Mouse (Mus musculus) kidney, embryonic 15.5 days (tissue): ENCODE results near the gene Nckap5. TPM values are rescaled to one million over a fixed set of nuclear protein-coding genes. Genes with fewer than 3 reads are reported as not detected.
"Not testable (repeated sequence)": the region's sequence is repeated elsewhere in the genome, so short reads cannot be mapped to it uniquely, and the experiment has no call there.

Experiments
- ATAC-seq: fragments of 200-750 bp; cut with Nextera tagmentation; replicated peaks from 2 replicates; pipeline ENCODE4 v1.8.0; 2017; ENCODE audit warnings: moderate TSS enrichment; ENCODE audit not compliant: low FRiP score
- H3K27ac ChIP-seq: fragments of 300-500 bp; sonication (generic); 2 replicates; pipeline ENCODE4 v1.5.1; 2015; ENCODE audit warnings: mild to moderate bottlenecking, inconsistent platforms
- H3K27me3 ChIP-seq: fragments of 300-500 bp; sonication (generic); 2 replicates; pipeline ENCODE4 v1.6.1; 2015; ENCODE audit warnings: inconsistent platforms
- H3K36me3 ChIP-seq: fragments of 300-500 bp; sonication (generic); 2 replicates; pipeline ENCODE4 v1.6.1; 2015; ENCODE audit warnings: inconsistent platforms
- H3K4me1 ChIP-seq: fragments of 300-500 bp; sonication (generic); 2 replicates; pipeline ENCODE4 v1.6.1; 2015; ENCODE audit warnings: inconsistent platforms
- H3K4me2 ChIP-seq: fragments of 300-500 bp; sonication (generic); 2 replicates; pipeline ENCODE4 v1.6.1; 2015; ENCODE audit warnings: moderate library complexity, mild to moderate bottlenecking, inconsistent platforms
- H3K4me3 ChIP-seq: fragments of 300-500 bp; sonication (generic); replicated peaks from 2 replicates; pipeline ENCODE4 v1.5.1; 2015; ENCODE audit warnings: mild to moderate bottlenecking, inconsistent platforms
- H3K9ac ChIP-seq: fragments of 300-500 bp; sonication (generic); 2 replicates; pipeline ENCODE4 v1.6.1; 2015; ENCODE audit warnings: mild to moderate bottlenecking, inconsistent platforms
- H3K9me3 ChIP-seq: fragments of 300-500 bp; sonication (generic); replicated peaks from 2 replicates; pipeline ENCODE4 v1.6.1; 2016; ENCODE audit warnings: inconsistent platforms
- WGBS: fragments of 180-500 bp; shearing (Covaris S2); methylation state at CpG from one replicate; pipeline ENCODE4 v1.1.7; 2015; ENCODE audit warnings: mixed read lengths; 5-methylcytosine and 5-hydroxymethylcytosine counted together
- polyA plus RNA-seq: library from polyadenylated mRNA; unstranded; fragments of >200 nt; fragmentation: Nextera tagmentation; extraction: Ambion mirVana; gene quantifications from 2 replicates; pipeline ENCODE4 v1.2.1, GENCODE M21; 2015

Nckap5 gene
- polyA plus RNA-seq, 1 experiment from 2014 or later = 4.4 TPM

- not testable (repeated sequence) for H3K36me3 ChIP-seq, H3K27ac ChIP-seq, H3K27me3 ChIP-seq, H3K4me3 ChIP-seq, H3K4me1 ChIP-seq, H3K4me2 ChIP-seq, H3K9me3 ChIP-seq, H3K9ac ChIP-seq
- 52% methylated on average over 2 of the region's 2 CpGs for WGBS
- peak; percentile 76 for ATAC-seq
These were observed 738.6 kb downstream of the Nckap5 start for GRCm38 (mm10) chr1:126091979-126092378.

- Histone ChIP-seq H3K9ac (no peak overlapping the region), H3K27ac (no peak overlapping the region), H3K27me3 (no peaks in the 10 kb centered on the region), H3K4me1 (no peaks in the 10 kb centered on the region), H3K36me3 (no peaks in the 10 kb centered on the region), H3K4me3 (no peak overlapping the region), H3K4me2 (no peak overlapping the region), H3K9me3 (no peaks in the 10 kb centered on the region)
- WGBS = 84% methylated on average over 7 of the region's 7 CpGs
- no peak for ATAC-seq
These were observed 743.4 kb downstream of the Nckap5 start for GRCm38 (mm10) chr1:126087181-126087580.

GRCm38 (mm10) chr1:126076312-126076711 is 754.3 kb downstream of the Nckap5 start:
- ATAC-seq = no peak
- Histone ChIP-seq H3K4me3 (no peak overlapping the region), H3K36me3 (no peaks in the 10 kb centered on the region), H3K4me1 (no peaks in the 10 kb centered on the region), H3K27ac (no peak overlapping the region), H3K9me3 (no peaks in the 10 kb centered on the region), H3K27me3 (no peaks in the 10 kb centered on the region), H3K4me2 (no peak overlapping the region), H3K9ac (no peak overlapping the region)
- WGBS = 34% methylated on average over 4 of the region's 4 CpGs

- H3K27ac ChIP-seq = no peak overlapping the region
- H3K9ac ChIP-seq = no peak overlapping the region
- no peaks in the 10 kb centered on the region for H3K9me3 ChIP-seq
- H3K4me1 ChIP-seq = no peaks in the 10 kb centered on the region
- H3K4me3 ChIP-seq = no peak overlapping the region
- no peaks in the 10 kb centered on the region for H3K27me3 ChIP-seq
- ATAC-seq = no peak
- 67% methylated on average over 2 of the region's 2 CpGs for WGBS
- H3K4me2 ChIP-seq = no peak overlapping the region
- H3K36me3 ChIP-seq = no peaks in the 10 kb centered on the region
These were observed 759.7 kb downstream of the Nckap5 start for GRCm38 (mm10) chr1:126070861-126071260.

- ATAC-seq = no peak
- no peaks in the 10 kb centered on the region for H3K9me3 ChIP-seq
- H3K9ac ChIP-seq = no peak overlapping the region
- no peak overlapping the region for H3K4me2 ChIP-seq
- H3K36me3 ChIP-seq = no peaks in the 10 kb centered on the region
- H3K27ac ChIP-seq = no peak overlapping the region
- no peak overlapping the region for H3K4me3 ChIP-seq
- 68% methylated on average over 3 of the region's 3 CpGs for WGBS
- no peaks in the 10 kb centered on the region for H3K4me1 ChIP-seq
- H3K27me3 ChIP-seq = no peaks in the 10 kb centered on the region
These were observed 779.1 kb downstream of the Nckap5 start for GRCm38 (mm10) chr1:126051491-126051890.

- no peak overlapping the region for H3K4me3 ChIP-seq
- WGBS = 91% methylated on average over 5 of the region's 5 CpGs
- H3K4me2 ChIP-seq = no peak overlapping the region
- H3K36me3 ChIP-seq = no peaks in the 10 kb centered on the region
- no peak overlapping the region for H3K27ac ChIP-seq
- no peaks in the 10 kb centered on the region for H3K9me3 ChIP-seq
- no peak for ATAC-seq
- no peaks in the 10 kb centered on the region for H3K27me3 ChIP-seq
- no peaks in the 10 kb centered on the region for H3K4me1 ChIP-seq
- H3K9ac ChIP-seq = no peak overlapping the region
These were observed 787.7 kb downstream of the Nckap5 start for GRCm38 (mm10) chr1:126042886-126043285.

GRCm38 (mm10) chr1:126027536-126027935 is 803.1 kb downstream of the Nckap5 start:
- Histone ChIP-seq H3K27me3 (no peaks in the 10 kb centered on the region), H3K9ac (no peak overlapping the region), H3K4me3 (no peak overlapping the region), H3K4me1 (no peaks in the 10 kb centered on the region), H3K27ac (no peak overlapping the region), H3K4me2 (no peak overlapping the region), H3K9me3 (no peaks in the 10 kb centered on the region), H3K36me3 (no peaks in the 10 kb centered on the region)
- WGBS = 92% methylated on average over 8 of the region's 8 CpGs
- ATAC-seq = no peak

GRCm38 (mm10) chr1:126024518-126024917 is 806.1 kb downstream of the Nckap5 start:
- H3K9ac ChIP-seq = no peak overlapping the region
- ATAC-seq = no peak
- H3K27me3 ChIP-seq = no peaks in the 10 kb centered on the region
- H3K9me3 ChIP-seq = no peaks in the 10 kb centered on the region
- H3K4me1 ChIP-seq = no peaks in the 10 kb centered on the region
- WGBS = 66% methylated on average over 6 of the region's 6 CpGs
- H3K4me3 ChIP-seq = no peak overlapping the region
- no peaks in the 10 kb centered on the region for H3K36me3 ChIP-seq
- no peak overlapping the region for H3K27ac ChIP-seq
- no peak overlapping the region for H3K4me2 ChIP-seq

GRCm38 (mm10) chr1:126022959-126023358 is 807.6 kb downstream of the Nckap5 start:
- Histone ChIP-seq H3K4me1 (no peaks in the 10 kb centered on the region), H3K27me3 (no peaks in the 10 kb centered on the region), H3K9me3 (no peaks in the 10 kb centered on the region), H3K27ac (no peak overlapping the region), H3K36me3 (no peaks in the 10 kb centered on the region), H3K4me2 (no peak overlapping the region), H3K9ac (no peak overlapping the region), H3K4me3 (no peak overlapping the region)
- no peak for ATAC-seq
- 27% methylated on average over 10 of the region's 10 CpGs for WGBS

GRCm38 (mm10) chr1:126018654-126019053 is 811.9 kb downstream of the Nckap5 start:
- H3K4me2 ChIP-seq, H3K9me3 ChIP-seq, H3K27me3 ChIP-seq, H3K4me3 ChIP-seq, H3K36me3 ChIP-seq, H3K27ac ChIP-seq, H3K9ac ChIP-seq, ATAC-seq, H3K4me1 ChIP-seq: not testable (repeated sequence)
- WGBS = 38% methylated on average over 6 of the region's 6 CpGs

- Histone ChIP-seq H3K9me3 (no peaks in the 10 kb centered on the region), H3K4me2 (no peak overlapping the region), H3K4me1 (no peaks in the 10 kb centered on the region), H3K27me3 (no peaks in the 10 kb centered on the region), H3K36me3 (no peaks in the 10 kb centered on the region), H3K4me3 (no peak overlapping the region), H3K9ac (no peak overlapping the region), H3K27ac (no peak overlapping the region)
- 79% methylated on average over 5 of the region's 5 CpGs for WGBS
- ATAC-seq = no peak
These were observed 818.9 kb downstream of the Nckap5 start for GRCm38 (mm10) chr1:126011661-126012091.

GRCm38 (mm10) chr1:126007571-126007970 is 823.0 kb downstream of the Nckap5 start:
- H3K9me3 ChIP-seq = no peaks in the 10 kb centered on the region
- ATAC-seq = no peak
- H3K4me2 ChIP-seq = no peak overlapping the region
- H3K27ac ChIP-seq = no peak overlapping the region
- H3K27me3 ChIP-seq = no peaks in the 10 kb centered on the region
- H3K9ac ChIP-seq = no peak overlapping the region
- no peaks in the 10 kb centered on the region for H3K36me3 ChIP-seq
- no peak overlapping the region for H3K4me3 ChIP-seq
- 72% methylated on average over 4 of the region's 4 CpGs for WGBS
- H3K4me1 ChIP-seq = no peaks in the 10 kb centered on the region

GRCm38 (mm10) chr1:126005672-126006071 is 824.9 kb downstream of the Nckap5 start:
- H3K27me3 ChIP-seq = no peaks in the 10 kb centered on the region
- H3K36me3 ChIP-seq = no peaks in the 10 kb centered on the region
- no peaks in the 10 kb centered on the region for H3K9me3 ChIP-seq
- H3K4me1 ChIP-seq = no peaks in the 10 kb centered on the region
- no peak for ATAC-seq
- H3K9ac ChIP-seq = no peak overlapping the region
- no peak overlapping the region for H3K27ac ChIP-seq
- no peak overlapping the region for H3K4me2 ChIP-seq
- no peak overlapping the region for H3K4me3 ChIP-seq
- 74% methylated on average over 5 of the region's 5 CpGs for WGBS
